Mouse (Mus musculus): ENCODE data around the gene Vill. TPM values are rescaled to one million over a fixed set of nuclear protein-coding genes. Genes with fewer than 3 reads are reported as not detected.

The Vill gene
- polyA plus RNA-seq, 1 experiment from 2014 or later: 31.6 TPM

DNA sequence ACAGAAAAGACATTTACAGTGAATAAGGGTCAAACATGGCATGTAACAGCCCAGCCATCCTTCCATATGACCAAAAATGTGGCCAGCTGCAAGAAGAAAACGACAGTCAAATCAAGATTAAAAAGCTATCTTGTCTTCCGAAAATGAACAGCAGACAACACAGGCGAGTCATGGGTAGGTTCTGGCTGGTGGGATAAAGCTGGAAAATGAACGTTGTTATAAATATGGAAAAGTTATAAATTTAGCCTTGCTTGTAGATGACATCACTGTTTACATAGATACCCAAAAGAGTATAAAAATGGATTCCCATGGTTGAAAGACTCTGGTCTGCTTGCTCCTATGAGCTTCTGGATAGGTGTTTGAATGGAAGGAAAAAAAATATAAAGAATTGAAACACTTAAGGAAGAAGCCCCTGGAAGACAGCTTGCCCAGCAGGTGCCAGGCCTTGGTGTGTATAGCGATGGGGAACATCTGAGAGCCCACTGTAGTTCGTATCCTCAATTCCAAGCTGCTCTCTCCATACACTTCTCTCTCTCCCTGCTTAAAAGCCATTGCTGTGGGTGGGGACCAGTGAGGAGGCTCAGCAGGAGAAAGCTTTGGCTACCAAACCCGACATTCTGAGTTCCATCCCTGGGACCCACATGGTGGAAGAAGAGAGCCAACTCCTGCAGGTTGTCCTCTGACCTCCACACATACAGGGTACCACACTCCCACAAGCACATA, 35.6 kb upstream of the Vill start:
- Histone ChIP-seq H3K4me3 (ENCODE audit: low read depth, low read length) (no peak overlapping the region), H3K27ac (ENCODE audit: low read length) (no peak overlapping the region), H3K4me2 (replicated peaks; ENCODE audit: low read depth, low read length) (no peak overlapping the region), H3K9ac (replicated peaks; ENCODE audit: low read depth, low read length) (no peak overlapping the region), H3K9me3 (ENCODE audit: control insufficient read depth, low read depth, low read length) (no peaks in the 10 kb centered on the region), H3K36me3 (ENCODE audit: control insufficient read depth, insufficient read depth, low read length) (peaks cover 31% of the 10 kb centered on the region), H3K4me1 (ENCODE audit: control insufficient read depth, insufficient read depth, low read length) (no peaks in the 10 kb centered on the region), H3K27me3 (ENCODE audit: control insufficient read depth, insufficient read depth, low read length) (no peaks in the 10 kb centered on the region)
- WGBS: 66% methylated on average over 7 of the region's 7 CpGs
- ATAC-seq (ENCODE audit: insufficient number of reproducible peaks, insufficient read depth, low FRiP score, low read depth): no peak

- H3K36me3 ChIP-seq (ENCODE audit: control insufficient read depth, insufficient read depth, low read length): peaks cover 17% of the 10 kb centered on the region
- H3K9ac ChIP-seq (replicated peaks; ENCODE audit: low read depth, low read length): no peak overlapping the region
- H3K4me3 ChIP-seq (ENCODE audit: low read depth, low read length): no peak overlapping the region
- WGBS: 75% methylated on average over 7 of the region's 7 CpGs
- H3K27me3 ChIP-seq (ENCODE audit: control insufficient read depth, insufficient read depth, low read length): no peaks in the 10 kb centered on the region
- no peak overlapping the region for H3K27ac ChIP-seq (ENCODE audit: low read length)
- no peak overlapping the region for H3K4me2 ChIP-seq (replicated peaks; ENCODE audit: low read depth, low read length)
- ATAC-seq (ENCODE audit: insufficient number of reproducible peaks, insufficient read depth, low FRiP score, low read depth): no peak
- H3K9me3 ChIP-seq (ENCODE audit: control insufficient read depth, low read depth, low read length): no peaks in the 10 kb centered on the region
- H3K4me1 ChIP-seq (ENCODE audit: control insufficient read depth, insufficient read depth, low read length): no peaks in the 10 kb centered on the region
These were observed 30.8 kb upstream of the Vill start for GRCm38 (mm10) chr9:119021731-119022130.

DNA sequence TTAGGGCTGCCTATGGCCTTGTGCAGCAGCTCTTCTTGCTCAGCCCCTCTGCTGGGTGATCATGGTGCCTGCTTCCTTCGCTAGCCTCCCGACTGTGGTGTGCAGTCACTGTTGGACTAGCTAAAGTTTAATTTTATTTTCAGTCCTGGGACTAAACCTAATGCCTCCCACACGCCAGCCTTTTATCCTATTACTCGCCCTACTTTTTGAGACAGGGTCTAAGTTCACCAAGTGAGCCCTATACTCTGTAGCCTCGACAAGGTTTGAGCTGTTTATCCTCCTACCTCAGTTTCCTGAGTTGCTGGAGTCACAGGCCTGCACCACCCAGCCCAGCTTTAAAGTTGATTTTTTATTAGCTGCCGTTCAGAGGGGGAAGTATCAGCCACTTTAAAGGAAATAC, 27.3 kb upstream of the Vill start:
- Histone ChIP-seq H3K4me3 (ENCODE audit: low read depth, low read length) (no peak overlapping the region), H3K27ac (ENCODE audit: low read length) (no peak overlapping the region), H3K4me1 (ENCODE audit: control insufficient read depth, insufficient read depth, low read length) (no peaks in the 10 kb centered on the region), H3K4me2 (replicated peaks; ENCODE audit: low read depth, low read length) (no peak overlapping the region), H3K9ac (replicated peaks; ENCODE audit: low read depth, low read length) (no peak overlapping the region), H3K27me3 (ENCODE audit: control insufficient read depth, insufficient read depth, low read length) (no peaks in the 10 kb centered on the region), H3K36me3 (ENCODE audit: control insufficient read depth, insufficient read depth, low read length) (0 out of 2 replicates have a peak, but pooled peaks cover 4% of the 10 kb centered on the region), H3K9me3 (ENCODE audit: control insufficient read depth, low read depth, low read length) (no peaks in the 10 kb centered on the region)
- 64% methylated on average over 6 of the region's 6 CpGs for whole genome bisulfite sequencing
- no peak for ATAC-seq (ENCODE audit: insufficient number of reproducible peaks, insufficient read depth, low FRiP score, low read depth)

DNA sequence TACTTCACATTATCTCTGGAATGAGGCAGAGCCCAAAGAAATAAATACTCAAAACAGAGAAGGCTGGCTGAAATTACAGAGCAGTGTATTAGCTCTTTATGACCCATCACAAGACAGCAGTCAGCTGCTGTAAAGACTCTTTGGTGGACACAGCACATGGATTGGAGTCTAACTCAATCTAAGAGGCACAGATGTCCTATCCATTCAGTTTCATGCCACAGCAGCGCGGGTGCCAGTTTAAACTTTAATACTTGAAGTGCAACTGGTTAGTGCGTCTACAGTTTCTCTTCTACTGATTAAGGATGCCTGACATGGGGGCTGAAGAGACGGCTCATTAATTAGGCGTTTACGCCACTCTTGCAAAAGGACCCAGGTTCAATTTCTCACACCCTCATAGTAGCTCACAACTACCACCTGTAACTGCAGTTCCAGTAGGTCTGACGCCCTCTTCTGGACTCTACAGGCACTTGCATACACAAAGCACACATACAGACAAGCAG, 26.7 kb upstream of the Vill start:
- H3K4me1 ChIP-seq (ENCODE audit: control insufficient read depth, insufficient read depth, low read length): no peaks in the 10 kb centered on the region
- no peak overlapping the region for H3K4me3 ChIP-seq (ENCODE audit: low read depth, low read length)
- H3K36me3 ChIP-seq (ENCODE audit: control insufficient read depth, insufficient read depth, low read length): 0 out of 2 replicates have a peak, but pooled peaks cover 4% of the 10 kb centered on the region
- no peak overlapping the region for H3K27ac ChIP-seq (ENCODE audit: low read length)
- no peaks in the 10 kb centered on the region for H3K9me3 ChIP-seq (ENCODE audit: control insufficient read depth, low read depth, low read length)
- WGBS: 86% methylated on average over 7 of the region's 7 CpGs
- H3K27me3 ChIP-seq (ENCODE audit: control insufficient read depth, insufficient read depth, low read length): no peaks in the 10 kb centered on the region
- no peak overlapping the region for H3K4me2 ChIP-seq (replicated peaks; ENCODE audit: low read depth, low read length)
- H3K9ac ChIP-seq (replicated peaks; ENCODE audit: low read depth, low read length): no peak overlapping the region
- ATAC-seq (ENCODE audit: insufficient number of reproducible peaks, insufficient read depth, low FRiP score, low read depth): no peak

- no peaks in the 10 kb centered on the region for H3K4me1 ChIP-seq (ENCODE audit: control insufficient read depth, insufficient read depth, low read length)
- no peak overlapping the region for H3K4me2 ChIP-seq (replicated peaks; ENCODE audit: low read depth, low read length)
- no peaks in the 10 kb centered on the region for H3K27me3 ChIP-seq (ENCODE audit: control insufficient read depth, insufficient read depth, low read length)
- 88% methylated on average over 7 of the region's 7 CpGs for WGBS
- no peak overlapping the region for H3K27ac ChIP-seq (ENCODE audit: low read length)
- no peaks in the 10 kb centered on the region for H3K9me3 ChIP-seq (ENCODE audit: control insufficient read depth, low read depth, low read length)
- no peak for ATAC-seq (ENCODE audit: insufficient number of reproducible peaks, insufficient read depth, low FRiP score, low read depth)
- no peak overlapping the region for H3K4me3 ChIP-seq (ENCODE audit: low read depth, low read length)
- H3K36me3 ChIP-seq (ENCODE audit: control insufficient read depth, insufficient read depth, low read length): peaks cover 8% of the 10 kb centered on the region; the same call in 1 of the 2 replicates
- H3K9ac ChIP-seq (replicated peaks; ENCODE audit: low read depth, low read length): no peak overlapping the region
These were observed 25.2 kb upstream of the Vill start for GRCm38 (mm10) chr9:119027337-119027736.

DNA sequence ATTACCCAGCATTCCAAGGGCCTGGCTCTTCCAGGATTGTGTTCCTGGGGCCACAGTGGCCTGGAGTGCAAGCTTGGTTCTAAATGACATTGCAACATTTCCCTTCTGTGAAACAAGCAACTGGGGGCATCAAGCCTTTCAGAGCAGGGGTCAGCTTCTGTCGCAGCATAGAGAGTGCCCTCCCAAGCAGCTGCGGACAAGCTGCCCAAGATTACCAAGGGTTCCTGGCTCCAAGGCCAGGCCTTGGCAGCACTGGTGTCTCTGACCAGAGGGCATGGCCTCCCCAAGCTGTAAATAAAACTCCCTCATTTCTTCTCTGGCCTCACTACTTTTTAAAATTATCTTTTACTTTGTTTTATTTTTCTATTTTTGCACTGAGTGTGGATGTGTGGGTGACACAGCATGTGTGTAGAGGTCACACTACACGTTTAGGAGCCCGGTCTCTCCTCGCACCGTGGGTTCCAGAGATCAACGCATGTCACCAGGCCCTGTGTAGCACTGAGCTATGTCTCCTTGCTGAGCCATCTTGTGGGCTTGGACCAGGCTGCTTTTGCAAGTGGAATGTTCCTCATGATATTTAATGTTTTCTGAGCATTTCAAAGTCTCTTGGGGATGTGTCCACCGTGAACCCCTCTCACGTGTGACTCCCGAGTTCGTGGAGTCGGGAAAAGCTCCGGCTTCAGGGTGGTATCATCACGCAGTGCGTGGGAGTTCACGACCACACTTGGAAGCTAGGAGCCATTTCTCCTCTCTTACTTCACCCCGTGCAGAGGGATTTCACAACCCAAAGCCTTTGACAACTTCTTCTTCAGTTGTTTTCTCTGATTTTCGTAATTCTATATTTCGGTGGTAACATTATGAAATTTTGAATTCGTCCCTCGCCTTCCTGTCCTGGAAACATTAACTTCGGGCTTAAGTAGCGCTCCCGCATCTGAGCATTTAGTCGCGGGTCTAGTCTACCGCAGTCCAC, 24.1 kb upstream of the Vill start:
- Histone ChIP-seq H3K4me1 (ENCODE audit: control insufficient read depth, insufficient read depth, low read length) (no peaks in the 10 kb centered on the region), H3K4me3 (ENCODE audit: low read depth, low read length) (no peak overlapping the region), H3K9ac (replicated peaks; ENCODE audit: low read depth, low read length) (no peak overlapping the region), H3K4me2 (replicated peaks; ENCODE audit: low read depth, low read length) (no peak overlapping the region), H3K27me3 (ENCODE audit: control insufficient read depth, insufficient read depth, low read length) (no peaks in the 10 kb centered on the region), H3K9me3 (ENCODE audit: control insufficient read depth, low read depth, low read length) (no peaks in the 10 kb centered on the region), H3K36me3 (ENCODE audit: control insufficient read depth, insufficient read depth, low read length) (peaks cover 10% of the 10 kb centered on the region), H3K27ac (ENCODE audit: low read length) (no peak overlapping the region)
- 93% methylated on average over 27 of the region's 27 CpGs for WGBS
- ATAC-seq (ENCODE audit: insufficient number of reproducible peaks, insufficient read depth, low FRiP score, low read depth): no peak

- no peak overlapping the region for H3K9ac ChIP-seq (replicated peaks; ENCODE audit: low read depth, low read length)
- peaks cover 16% of the 10 kb centered on the region for H3K36me3 ChIP-seq (ENCODE audit: control insufficient read depth, insufficient read depth, low read length)
- H3K27ac ChIP-seq (ENCODE audit: low read length): no peak overlapping the region
- 0 out of 2 replicates have a peak, but pooled peaks have one; percentile 14 for ATAC-seq (ENCODE audit: insufficient number of reproducible peaks, insufficient read depth, low FRiP score, low read depth)
- no peaks in the 10 kb centered on the region for H3K27me3 ChIP-seq (ENCODE audit: control insufficient read depth, insufficient read depth, low read length)
- no peak overlapping the region for H3K4me3 ChIP-seq (ENCODE audit: low read depth, low read length)
- 55% methylated on average over 7 of the region's 7 CpGs for WGBS
- no peaks in the 10 kb centered on the region for H3K9me3 ChIP-seq (ENCODE audit: control insufficient read depth, low read depth, low read length)
- no peak overlapping the region for H3K4me2 ChIP-seq (replicated peaks; ENCODE audit: low read depth, low read length)
- no peaks in the 10 kb centered on the region for H3K4me1 ChIP-seq (ENCODE audit: control insufficient read depth, insufficient read depth, low read length)
These were observed 23.0 kb upstream of the Vill start for GRCm38 (mm10) chr9:119029568-119029967.

- Histone ChIP-seq H3K9me3 (ENCODE audit: control insufficient read depth, low read depth, low read length) (no peaks in the 10 kb centered on the region), H3K9ac (replicated peaks; ENCODE audit: low read depth, low read length) (no peak overlapping the region), H3K27me3 (ENCODE audit: control insufficient read depth, insufficient read depth, low read length) (no peaks in the 10 kb centered on the region), H3K4me2 (replicated peaks; ENCODE audit: low read depth, low read length) (no peak overlapping the region), H3K4me1 (ENCODE audit: control insufficient read depth, insufficient read depth, low read length) (no peaks in the 10 kb centered on the region), H3K4me3 (ENCODE audit: low read depth, low read length) (no peak overlapping the region), H3K36me3 (ENCODE audit: control insufficient read depth, insufficient read depth, low read length) (peaks cover 24% of the 10 kb centered on the region), H3K27ac (ENCODE audit: low read length) (no peak overlapping the region)
- WGBS: 93% methylated on average over 4 of the region's 4 CpGs
- ATAC-seq (ENCODE audit: insufficient number of reproducible peaks, insufficient read depth, low FRiP score, low read depth): no peak
These were observed 21.5 kb upstream of the Vill start for GRCm38 (mm10) chr9:119031038-119031437.

Data from stomach, embryonic 14.5 days (tissue).